Mouse (Mus musculus) liver, embryonic 12.5 days (tissue): ENCODE measurements around the gene Glb1l3. TPM values are rescaled to one million over a fixed set of nuclear protein-coding genes. Genes with fewer than 3 reads are reported as not detected.

Source experiments
- ATAC-seq: fragments of 200-750 bp; cut with Nextera tagmentation; 2 replicates; pipeline ENCODE4 v1.8.0; 2017; ENCODE audit warnings: moderate number of reproducible peaks, mild to moderate bottlenecking, moderate library complexity
- H3K27ac ChIP-seq: fragments of 300-500 bp; sonication (generic); 2 replicates; pipeline ENCODE4 v1.5.1; 2016; ENCODE audit warnings: mild to moderate bottlenecking
- H3K27me3 ChIP-seq: fragments of 300-500 bp; sonication (generic); replicated peaks from 2 replicates; pipeline ENCODE4 v1.6.1; 2016; ENCODE audit warnings: mild to moderate bottlenecking, moderate library complexity
- H3K36me3 ChIP-seq: fragments of 300-500 bp; sonication (generic); 2 replicates; pipeline ENCODE4 v1.6.1; 2016; ENCODE audit warnings: mild to moderate bottlenecking, moderate library complexity
- H3K4me1 ChIP-seq: fragments of 300-500 bp; sonication (generic); 2 replicates; pipeline ENCODE4 v1.6.1; 2016
- H3K4me2 ChIP-seq: fragments of 300-500 bp; sonication (generic); 2 replicates; pipeline ENCODE4 v1.6.1; 2016; ENCODE audit warnings: mild to moderate bottlenecking, moderate library complexity
- H3K4me3 ChIP-seq: fragments of 300-500 bp; sonication (generic); 2 replicates; pipeline ENCODE4 v1.5.1; 2016; ENCODE audit warnings: mild to moderate bottlenecking, moderate library complexity
- H3K9ac ChIP-seq: fragments of 300-500 bp; sonication (generic); 2 replicates; pipeline ENCODE4 v1.6.1; 2016; ENCODE audit warnings: mild to moderate bottlenecking, moderate library complexity
- H3K9me3 ChIP-seq: fragments of 300-500 bp; sonication (generic); replicated peaks from 2 replicates; pipeline ENCODE4 v1.6.1; 2016; ENCODE audit warnings: mild to moderate bottlenecking, moderate library complexity
- WGBS: fragments of 180-500 bp; shearing (Covaris S2); methylation state at CpG from one replicate; pipeline ENCODE4 v1.1.7; 2016; ENCODE audit not compliant: insufficient replicate concordance; 5-methylcytosine and 5-hydroxymethylcytosine counted together
- polyA plus RNA-seq: library from polyadenylated mRNA; unstranded; fragments of >200 nt; fragmentation: Nextera tagmentation; extraction: Ambion mirVana; gene quantifications from 2 replicates; pipeline ENCODE4 v1.2.1, GENCODE M21; 2016

The Glb1l3 gene
- polyA plus RNA-seq, 1 experiment from 2014 or later, result not detected

- Histone ChIP-seq H3K9ac (no peak overlapping the region), H3K9me3 (no peaks in the 10 kb centered on the region), H3K36me3 (no peaks in the 10 kb centered on the region), H3K27ac (no peak overlapping the region), H3K4me2 (no peak overlapping the region), H3K4me1 (no peaks in the 10 kb centered on the region), H3K4me3 (no peak overlapping the region), H3K27me3 (no peaks in the 10 kb centered on the region)
- 73% methylated on average over 7 of the region's 7 CpGs for WGBS
- no peak for ATAC-seq
Observed at GRCm38 (mm10) chr9:26778421-26778820, 82.3 kb downstream of the Glb1l3 start.

GRCm38 (mm10) chr9:26776122-26776902 is 84.4 kb downstream of the Glb1l3 start:
- Histone ChIP-seq H3K27ac (no peak overlapping the region), H3K36me3 (no peaks in the 10 kb centered on the region), H3K27me3 (no peaks in the 10 kb centered on the region), H3K4me1 (no peaks in the 10 kb centered on the region), H3K4me2 (no peak overlapping the region), H3K9ac (no peak overlapping the region), H3K4me3 (no peak overlapping the region), H3K9me3 (no peaks in the 10 kb centered on the region)
- ATAC-seq, result no peak
- WGBS, result 55% methylated on average over 6 of the region's 6 CpGs

GRCm38 (mm10) chr9:26775700-26776099 is 85.0 kb downstream of the Glb1l3 start:
- Histone ChIP-seq H3K9me3 (no peaks in the 10 kb centered on the region), H3K27ac (no peak overlapping the region), H3K27me3 (no peaks in the 10 kb centered on the region), H3K4me2 (no peak overlapping the region), H3K36me3 (no peaks in the 10 kb centered on the region), H3K9ac (no peak overlapping the region), H3K4me3 (no peak overlapping the region), H3K4me1 (no peaks in the 10 kb centered on the region)
- 56% methylated on average over 2 of the region's 2 CpGs for WGBS
- ATAC-seq, result no peak

- Histone ChIP-seq H3K4me3 (no peak overlapping the region), H3K4me2 (no peak overlapping the region)
- no peak for ATAC-seq
Observed at GRCm38 (mm10) chr9:26768181-26768580, 92.5 kb downstream of the Glb1l3 start.

More at GRCm38 (mm10) chr9:26768181-26768580, 92.5 kb downstream of the Glb1l3 start:
- no peak overlapping the region for H3K27ac ChIP-seq
- no peak overlapping the region for H3K9ac ChIP-seq
- H3K36me3 ChIP-seq, result no peaks in the 10 kb centered on the region
- 51% methylated on average over 3 of the region's 3 CpGs for WGBS
- no peaks in the 10 kb centered on the region for H3K27me3 ChIP-seq
- H3K9me3 ChIP-seq, result no peaks in the 10 kb centered on the region
- no peaks in the 10 kb centered on the region for H3K4me1 ChIP-seq

Other genes with a start within 250 kb of the Glb1l3 start
- not detected in 2 replicates for gene B3gat1, start 127.2 kb downstream of the Glb1l3 start, polyA plus RNA-seq
- 0.14 and 0.19 TPM in 2 replicates for gene Glb1l2, start 54.4 kb downstream of the Glb1l3 start, polyA plus RNA-seq
- gene Gm1110, start 62.2 kb upstream of the Glb1l3 start, polyA plus RNA-seq, result not detected in 2 replicates
- 14.2 and 14.4 TPM in 2 replicates for gene Acad8, start 138.7 kb upstream of the Glb1l3 start, polyA plus RNA-seq
- gene Thyn1, start 138.8 kb upstream of the Glb1l3 start, polyA plus RNA-seq, result 75.4 and 83.0 TPM in 2 replicates
- gene Vps26b, start 169.2 kb upstream of the Glb1l3 start, polyA plus RNA-seq, result 18.9 and 19.0 TPM in 2 replicates
- 42.9 and 43.2 TPM in 2 replicates for gene Ncapd3, start 169.3 kb upstream of the Glb1l3 start, polyA plus RNA-seq